Mouse (Mus musculus) liver, embryonic 16.5 days (tissue): ENCODE data around the gene Sell. TPM values are rescaled to one million over a fixed set of nuclear protein-coding genes. Genes with fewer than 3 reads are reported as not detected.

Experiments
- ATAC-seq: fragments of 200-750 bp; cut with Nextera tagmentation; 2 replicates; pipeline ENCODE4 v1.8.0; 2017; ENCODE audit warnings: low read depth, mild to moderate bottlenecking, moderate number of reproducible peaks, moderate library complexity
- H3K27ac ChIP-seq: fragments of 300-500 bp; sonication (generic); 2 replicates; pipeline ENCODE4 v1.5.1; 2014; ENCODE audit warnings: mild to moderate bottlenecking, low read length
- H3K27me3 ChIP-seq: fragments of 300-500 bp; sonication (generic); 2 replicates; pipeline ENCODE4 v1.6.1; 2014; ENCODE audit warnings: low read depth, low read length, mixed read lengths; ENCODE audit not compliant: control insufficient read depth, insufficient read depth
- H3K36me3 ChIP-seq: fragments of 300-500 bp; sonication (generic); 2 replicates; pipeline ENCODE4 v1.6.1; 2014; ENCODE audit warnings: mild to moderate bottlenecking; ENCODE audit not compliant: control insufficient read depth, insufficient read depth
- H3K4me1 ChIP-seq: fragments of 300-500 bp; sonication (generic); 2 replicates; pipeline ENCODE4 v1.6.1; 2014; ENCODE audit warnings: low read depth, low read length, mixed read lengths; ENCODE audit not compliant: control insufficient read depth
- H3K4me2 ChIP-seq: fragments of 300-500 bp; sonication (generic); 2 replicates; pipeline ENCODE4 v1.6.1; 2014; ENCODE audit warnings: low read depth, low read length, mixed read lengths
- H3K4me3 ChIP-seq: fragments of 300-500 bp; sonication (generic); 2 replicates; pipeline ENCODE4 v1.5.1; 2014; ENCODE audit warnings: low read depth, mild to moderate bottlenecking, low read length
- H3K9ac ChIP-seq: fragments of 300-500 bp; sonication (generic); 2 replicates; pipeline ENCODE4 v1.6.1; 2014; ENCODE audit warnings: low read depth, low read length
- H3K9me3 ChIP-seq: fragments of 300-500 bp; sonication (generic); replicated peaks from 2 replicates; pipeline ENCODE4 v1.6.1; 2016; ENCODE audit warnings: low read length; ENCODE audit not compliant: control insufficient read depth
- WGBS: fragments of 180-500 bp; shearing (Covaris S2); extraction: QIAGEN DNeasy Blood & Tissue Kit; methylation state at CpG from one replicate; pipeline ENCODE4 v1.1.7; 2014; ENCODE audit not compliant: insufficient replicate concordance; 5-methylcytosine and 5-hydroxymethylcytosine counted together
- polyA plus RNA-seq: library from polyadenylated mRNA; unstranded; fragments of >200 nt; fragmentation: Nextera tagmentation; extraction: Ambion mirVana; gene quantifications from 2 replicates; pipeline ENCODE4 v1.2.1, GENCODE M21; 2015

Sell gene
- polyA plus RNA-seq, 1 experiment from 2014 or later = 11.8 TPM

DNA sequence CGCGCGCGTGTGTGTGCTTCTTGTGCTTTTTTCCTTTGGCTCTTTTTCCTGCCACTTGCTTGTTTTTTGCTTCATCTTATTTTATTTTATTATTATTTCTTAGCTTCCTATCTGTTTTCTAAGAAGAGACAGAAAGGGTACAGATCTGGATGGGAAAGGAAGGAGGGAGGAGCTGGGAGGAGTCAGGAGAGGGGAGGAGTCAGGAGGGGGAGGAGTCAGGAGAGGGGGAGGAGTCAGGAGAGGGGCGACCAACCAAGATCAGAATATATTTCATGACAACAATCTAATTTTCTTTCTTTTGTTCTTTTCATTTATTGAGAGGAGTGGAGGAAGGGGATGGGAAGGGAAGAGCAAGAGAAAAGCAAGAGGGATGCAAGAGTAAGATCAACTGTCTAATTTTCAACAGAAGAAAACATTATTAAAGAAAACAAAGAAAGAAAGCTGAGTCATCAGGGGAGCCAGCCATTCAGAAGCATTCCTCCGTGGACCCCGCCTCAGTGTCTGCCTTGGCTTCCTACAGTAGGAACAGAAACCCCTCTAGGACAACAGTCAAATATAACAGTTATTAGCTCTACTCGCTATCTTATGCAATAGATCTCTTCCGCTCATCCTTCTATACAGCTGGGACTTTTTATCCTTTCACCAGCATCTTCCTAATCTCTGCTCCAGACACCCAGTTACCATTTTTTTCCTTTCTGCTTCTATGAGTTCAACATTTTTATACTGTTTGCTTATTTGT is 49.0 kb downstream of the Sell start:
- no peaks in the 10 kb centered on the region for H3K9me3 ChIP-seq
- no peak overlapping the region for H3K27ac ChIP-seq
- no peak overlapping the region for H3K9ac ChIP-seq
- no peaks in the 10 kb centered on the region for H3K27me3 ChIP-seq
- H3K36me3 ChIP-seq = no peaks in the 10 kb centered on the region
- H3K4me3 ChIP-seq = no peak overlapping the region
- H3K4me2 ChIP-seq = no peak overlapping the region
- 86% methylated on average over 9 of the region's 9 CpGs for WGBS
- H3K4me1 ChIP-seq = no peaks in the 10 kb centered on the region
- no peak for ATAC-seq

DNA sequence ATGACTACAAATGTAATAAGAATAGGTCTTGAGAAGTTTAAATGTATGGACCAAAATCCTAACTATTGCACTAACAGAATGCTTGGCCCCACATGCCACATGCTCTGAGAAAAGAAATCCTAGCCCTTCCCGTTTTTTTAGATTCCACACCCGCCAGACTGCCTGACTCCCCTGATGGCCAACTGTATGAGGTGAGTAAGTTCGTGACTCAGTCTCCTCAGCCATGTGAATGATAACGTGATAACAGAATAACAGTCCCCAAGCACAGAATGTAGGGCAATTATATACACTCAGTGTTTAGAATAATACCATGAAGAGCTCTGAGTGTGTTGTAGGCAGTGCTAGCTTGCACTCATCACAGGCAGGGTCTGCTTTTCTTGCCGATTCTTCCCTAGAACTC is 52.5 kb downstream of the Sell start:
- no peak overlapping the region for H3K27ac ChIP-seq
- no peaks in the 10 kb centered on the region for H3K4me1 ChIP-seq
- H3K4me2 ChIP-seq = no peak overlapping the region
- ATAC-seq = no peak
- H3K27me3 ChIP-seq = no peaks in the 10 kb centered on the region
- WGBS = 64% methylated on average over 5 of the region's 5 CpGs
- no peaks in the 10 kb centered on the region for H3K36me3 ChIP-seq
- no peak overlapping the region for H3K9ac ChIP-seq
- H3K9me3 ChIP-seq = no peaks in the 10 kb centered on the region
- H3K4me3 ChIP-seq = no peak overlapping the region

DNA sequence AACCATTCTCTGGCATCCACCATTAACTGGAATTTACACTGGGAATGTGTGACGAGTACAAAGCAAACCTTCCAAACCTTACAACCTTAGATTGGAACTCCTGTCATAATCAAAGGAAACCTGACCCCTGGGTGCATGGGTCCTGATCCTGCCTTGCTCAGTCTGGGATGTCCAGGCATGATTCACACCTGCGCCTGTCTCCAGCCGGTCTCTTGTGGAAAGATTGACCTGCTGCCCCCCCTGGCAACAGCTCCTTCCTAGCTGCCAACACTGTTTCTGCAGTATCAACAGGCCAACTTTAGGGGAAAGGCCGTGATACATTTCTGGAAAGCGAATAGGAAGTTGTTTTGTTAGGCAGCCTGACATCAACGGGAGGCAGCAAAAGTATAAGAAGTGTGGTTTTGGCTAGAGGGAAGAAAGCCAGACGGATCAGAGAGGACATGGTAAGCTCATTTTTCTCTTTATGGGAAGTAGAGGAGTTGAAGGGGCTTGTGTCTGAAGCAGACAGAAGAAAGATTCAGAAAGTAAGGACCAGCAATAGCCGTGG is 53.2 kb downstream of the Sell start, which contains the start of gene Selp:
Selp (plus strand) TSS at position 318 of the 547 bp plus-strand sequence.
- H3K27me3 ChIP-seq = no peaks in the 10 kb centered on the region
- no peak within 1 kb of the TSS for H3K9ac ChIP-seq
- no peaks in the 10 kb centered on the region for H3K36me3 ChIP-seq
- no peak for ATAC-seq
- H3K4me3 ChIP-seq = no peak within 1 kb of the TSS
- WGBS = 35% methylated on average over 8 of the region's 8 CpGs
- H3K9me3 ChIP-seq = no peaks in the 10 kb centered on the region
- no peak within 1 kb of the TSS for H3K27ac ChIP-seq
- no peaks in the 10 kb centered on the region for H3K4me1 ChIP-seq
- no peak within 1 kb of the TSS for H3K4me2 ChIP-seq

DNA sequence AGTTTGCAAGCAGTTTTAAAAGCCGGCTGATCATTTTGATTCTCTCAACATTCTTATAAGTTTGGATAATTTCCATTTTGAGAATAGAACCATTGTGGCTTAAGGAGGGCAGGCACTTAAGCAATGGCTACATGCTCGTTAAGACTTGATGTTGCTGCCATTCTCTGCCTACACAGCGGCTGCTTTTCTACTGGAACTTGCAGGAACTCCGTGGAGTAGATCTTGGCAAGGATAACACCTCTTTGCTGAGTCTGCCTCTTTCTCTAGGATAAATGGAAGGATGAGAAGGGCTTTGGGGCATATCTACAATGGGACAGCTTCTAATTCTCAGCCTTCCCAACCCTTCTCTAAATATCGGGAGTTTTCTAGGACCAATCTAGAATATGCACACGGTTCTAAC is 53.9 kb downstream of the Sell start:
- WGBS = 63% methylated on average over 6 of the region's 6 CpGs
- no peak overlapping the region for H3K27ac ChIP-seq
- no peak overlapping the region for H3K4me3 ChIP-seq
- no peak overlapping the region for H3K9ac ChIP-seq
- no peaks in the 10 kb centered on the region for H3K36me3 ChIP-seq
- ATAC-seq = no peak
- no peaks in the 10 kb centered on the region for H3K4me1 ChIP-seq
- H3K4me2 ChIP-seq = no peak overlapping the region
- no peaks in the 10 kb centered on the region for H3K27me3 ChIP-seq
- no peaks in the 10 kb centered on the region for H3K9me3 ChIP-seq

DNA sequence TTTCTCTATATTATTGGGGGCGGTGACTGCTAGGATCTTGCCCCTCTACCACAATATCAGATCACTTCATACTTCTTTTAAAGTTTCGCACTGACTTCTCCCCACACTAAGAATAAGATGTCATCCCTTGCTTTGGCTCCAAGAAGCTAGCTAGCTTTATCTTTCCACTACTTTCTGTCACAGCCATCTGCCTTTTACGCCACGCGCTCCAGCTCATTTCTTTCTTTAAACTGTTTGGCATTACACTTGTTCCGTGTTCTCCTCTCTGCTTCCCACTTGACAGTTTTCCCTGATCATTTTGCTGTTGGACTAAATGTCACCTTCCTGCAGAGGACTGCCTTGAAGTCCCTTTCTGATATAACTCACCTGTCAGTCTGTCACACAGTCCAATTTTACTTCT is 56.1 kb downstream of the Sell start:
- H3K27ac ChIP-seq = no peak overlapping the region
- no peak overlapping the region for H3K4me2 ChIP-seq
- ATAC-seq = no peak
- no peaks in the 10 kb centered on the region for H3K4me1 ChIP-seq
- no peaks in the 10 kb centered on the region for H3K9me3 ChIP-seq
- no peaks in the 10 kb centered on the region for H3K27me3 ChIP-seq
- H3K9ac ChIP-seq = no peak overlapping the region
- WGBS = 79% methylated on average over 6 of the region's 6 CpGs
- no peaks in the 10 kb centered on the region for H3K36me3 ChIP-seq
- no peak overlapping the region for H3K4me3 ChIP-seq

DNA sequence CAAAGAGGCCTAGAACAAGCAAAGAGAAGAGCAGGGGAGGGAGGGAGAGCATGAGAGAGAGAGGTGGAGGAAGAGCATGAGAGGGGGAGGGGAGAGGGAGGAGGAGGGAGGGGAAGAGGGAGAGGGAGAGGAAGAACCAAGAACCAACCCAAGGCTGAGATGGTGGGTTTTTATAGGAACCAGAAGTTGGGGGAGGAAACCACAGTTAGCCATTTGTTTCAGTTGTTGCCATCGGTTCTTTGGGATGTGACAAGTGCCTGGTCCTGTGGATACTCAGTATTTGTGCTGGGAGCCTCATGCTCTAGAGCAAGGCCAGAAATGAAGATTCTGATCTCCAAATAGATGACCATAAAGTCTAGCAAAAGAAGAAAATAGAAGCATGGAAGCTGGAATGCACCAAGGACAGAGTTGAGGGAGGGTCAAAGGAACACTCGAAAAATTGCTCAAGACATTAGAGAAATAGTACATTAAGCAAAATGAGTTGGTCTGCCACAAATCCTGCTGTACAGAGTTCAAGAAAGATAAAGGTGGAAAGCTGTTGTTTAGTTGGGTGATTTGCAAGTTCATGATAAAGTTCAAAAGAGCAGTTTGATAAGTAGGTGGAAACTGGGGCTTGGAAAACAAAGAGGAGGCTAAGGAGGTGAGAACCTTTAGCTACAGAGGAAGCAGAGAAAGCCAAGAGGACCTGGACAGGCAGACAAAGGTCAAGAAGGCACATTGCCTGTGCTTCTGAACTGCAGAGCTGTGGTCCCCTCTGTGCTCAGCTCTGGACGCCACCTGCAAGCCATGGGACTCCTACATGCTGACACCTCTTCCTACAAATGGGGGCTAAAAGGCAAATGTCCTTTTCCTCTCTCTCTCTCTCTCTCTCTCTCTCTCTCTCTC is 58.4 kb downstream of the Sell start:
- ATAC-seq = no peak
- H3K4me3 ChIP-seq = no peak overlapping the region
- no peaks in the 10 kb centered on the region for H3K36me3 ChIP-seq
- no peaks in the 10 kb centered on the region for H3K4me1 ChIP-seq
- H3K27ac ChIP-seq = no peak overlapping the region
- WGBS = 30% methylated on average over 3 of the region's 3 CpGs
- H3K9ac ChIP-seq = no peak overlapping the region
- no peaks in the 10 kb centered on the region for H3K9me3 ChIP-seq
- H3K27me3 ChIP-seq = no peaks in the 10 kb centered on the region
- no peak overlapping the region for H3K4me2 ChIP-seq

DNA sequence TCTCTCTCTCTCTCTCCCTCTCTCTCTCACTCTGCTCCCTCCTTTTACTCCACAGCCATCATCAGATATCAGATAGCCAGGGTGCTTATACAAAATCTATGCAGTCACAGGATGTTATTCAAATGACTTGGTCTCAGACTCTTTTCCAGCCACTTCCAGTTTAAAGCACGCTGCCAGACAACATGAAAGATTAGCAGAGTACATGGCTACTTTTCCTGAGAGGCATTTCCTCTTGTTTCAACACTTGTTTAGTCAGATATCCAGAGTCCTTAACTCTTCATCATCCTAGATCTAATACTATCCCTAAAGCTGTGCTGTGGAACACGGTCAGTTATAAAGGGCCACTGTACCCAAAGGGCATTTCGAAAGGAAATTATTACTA is 59.0 kb downstream of the Sell start:
- Histone ChIP-seq H3K9ac (no peak overlapping the region), H3K4me2 (no peak overlapping the region), H3K9me3 (no peaks in the 10 kb centered on the region), H3K4me3 (no peak overlapping the region), H3K27ac (no peak overlapping the region), H3K27me3 (no peaks in the 10 kb centered on the region), H3K4me1 (no peaks in the 10 kb centered on the region), H3K36me3 (no peaks in the 10 kb centered on the region)
- ATAC-seq = no peak
- 57% methylated on average over 3 of the region's 3 CpGs for WGBS

DNA sequence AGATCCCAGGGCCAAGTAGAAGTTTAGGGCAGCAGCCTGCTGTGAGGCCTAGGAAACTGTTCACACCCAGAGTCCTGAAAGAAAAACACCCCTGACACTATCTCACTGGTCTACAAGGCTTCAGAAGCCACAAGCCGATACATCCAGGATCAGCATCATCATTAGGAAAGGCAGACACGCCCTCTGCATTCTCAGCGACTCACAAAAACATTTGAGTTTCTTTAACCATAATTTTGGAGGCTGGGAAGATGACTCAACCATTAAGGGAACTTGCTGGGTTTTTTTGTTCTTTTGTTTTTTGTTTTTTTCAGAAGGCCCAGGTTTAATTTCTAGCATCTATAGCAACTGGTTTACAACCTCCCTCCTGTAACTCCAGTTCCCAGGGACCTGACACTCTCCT is 62.1 kb downstream of the Sell start:
- H3K4me1 ChIP-seq = no peaks in the 10 kb centered on the region
- no peak overlapping the region for H3K4me3 ChIP-seq
- no peaks in the 10 kb centered on the region for H3K36me3 ChIP-seq
- H3K9ac ChIP-seq = no peak overlapping the region
- 52% methylated on average over 3 of the region's 3 CpGs for WGBS
- no peak overlapping the region for H3K4me2 ChIP-seq
- no peaks in the 10 kb centered on the region for H3K27me3 ChIP-seq
- no peaks in the 10 kb centered on the region for H3K9me3 ChIP-seq
- no peak overlapping the region for H3K27ac ChIP-seq
- ATAC-seq = no peak

DNA sequence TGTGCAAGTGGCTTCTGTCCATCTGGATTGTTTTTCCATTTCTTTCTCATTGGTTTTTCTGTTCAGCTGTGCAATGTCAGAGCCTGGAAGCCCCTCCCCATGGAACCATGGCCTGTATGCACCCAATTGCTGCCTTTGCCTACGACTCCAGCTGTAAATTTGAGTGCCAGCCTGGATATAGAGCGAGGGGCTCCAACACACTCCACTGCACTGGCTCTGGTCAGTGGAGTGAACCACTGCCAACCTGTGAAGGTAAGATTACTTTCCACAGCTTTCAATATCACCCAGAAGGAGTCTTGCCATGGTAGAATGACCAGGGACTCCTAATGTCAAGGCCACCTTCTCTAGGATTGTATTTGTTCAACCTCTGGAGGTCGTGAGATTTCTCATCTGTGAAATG is 68.2 kb downstream of the Sell start:
- WGBS = 50% methylated on average over 3 of the region's 3 CpGs

More for the DNA sequence above, 68.2 kb downstream of the Sell start:
- Histone ChIP-seq H3K4me2 (no peak overlapping the region), H3K9me3 (no peaks in the 10 kb centered on the region), H3K27me3 (no peaks in the 10 kb centered on the region), H3K9ac (no peak overlapping the region), H3K4me3 (no peak overlapping the region), H3K27ac (no peak overlapping the region), H3K36me3 (no peaks in the 10 kb centered on the region), H3K4me1 (no peaks in the 10 kb centered on the region)
- no peak for ATAC-seq
